Mouse (Mus musculus): ENCODE measurements around the gene Gm28308.

GRCm38 (mm10) chr6:52154044-52154443, 59.1 kb downstream of the Gm28308 start:
- no peak for TF ChIP-seq CTCF (IDR thresholded peaks at IDR 0.05; ENCODE audit: extremely low read depth, insufficient read depth, insufficient read length, insufficient replicate concordance)
- TF ChIP-seq POLR2A (IDR thresholded peaks at IDR 0.05; ENCODE audit: low read depth, low read length), result no peak
